Mouse (Mus musculus) heart, postnatal 0 days (tissue): ENCODE measurements around the gene Psma5. TPM values are rescaled to one million over a fixed set of nuclear protein-coding genes. Genes with fewer than 3 reads are reported as not detected.
A peak's percentile ranks its signal among the peaks of the same experiment; 100 is the strongest.

Experiments
- ATAC-seq: fragments of 200-750 bp; cut with Nextera tagmentation; 2 replicates; pipeline ENCODE4 v1.8.0; 2017; ENCODE audit warnings: low read depth, moderate number of reproducible peaks, moderate library complexity; ENCODE audit not compliant: insufficient read depth
- DNase-seq: peaks from one replicate; pipeline ENCODE4 v3.0.0-alpha.2; 2016; ENCODE audit warnings: low spot score
- H3K27ac ChIP-seq: fragments of 300-500 bp; sonication (generic); 2 replicates; pipeline ENCODE4 v1.5.1; 2014; ENCODE audit warnings: low read depth, mild to moderate bottlenecking
- H3K27me3 ChIP-seq: fragments of 300-500 bp; sonication (generic); 2 replicates; pipeline ENCODE4 v1.6.1; 2014; ENCODE audit warnings: low read length, mixed read lengths; ENCODE audit not compliant: control insufficient read depth, insufficient read depth
- H3K36me3 ChIP-seq: fragments of 300-500 bp; sonication (generic); replicated peaks from 2 replicates; pipeline ENCODE4 v1.6.1; 2014; ENCODE audit warnings: low read length, mixed read lengths; ENCODE audit not compliant: control insufficient read depth, insufficient read depth
- H3K4me1 ChIP-seq: fragments of 300-500 bp; sonication (generic); 2 replicates; pipeline ENCODE4 v1.6.1; 2014; ENCODE audit warnings: antibody characterized with exemption; ENCODE audit not compliant: control insufficient read depth, insufficient read depth
- H3K4me2 ChIP-seq: fragments of 300-500 bp; sonication (generic); 2 replicates; pipeline ENCODE4 v1.6.1; 2014; ENCODE audit warnings: low read depth, mild to moderate bottlenecking, low read length, moderate library complexity
- H3K4me3 ChIP-seq: fragments of 300-500 bp; sonication (generic); 2 replicates; pipeline ENCODE4 v1.5.1; 2014; ENCODE audit warnings: low read depth, low read length
- H3K9ac ChIP-seq: fragments of 300-500 bp; sonication (generic); replicated peaks from 2 replicates; pipeline ENCODE4 v1.6.1; 2014; ENCODE audit warnings: low read depth, low read length, mixed read lengths
- H3K9me3 ChIP-seq: fragments of 300-500 bp; sonication (generic); replicated peaks from 2 replicates; pipeline ENCODE4 v1.6.1; 2016; ENCODE audit warnings: low read length; ENCODE audit not compliant: control insufficient read depth
- CTCF ChIP-seq: IDR thresholded peaks from 2 replicates; pipeline ENCODE4 v1.5.1; 2016; ENCODE audit warnings: antibody characterized with exemption, control low read depth, low read depth
- EP300 ChIP-seq: IDR thresholded peaks from 2 replicates; pipeline ENCODE4 v1.6.1; 2016; ENCODE audit warnings: antibody characterized with exemption, low read depth
- WGBS: fragments of 180-500 bp; shearing (Covaris S2); extraction: QIAGEN DNeasy Blood & Tissue Kit; methylation state at CpG from one replicate; pipeline ENCODE4 v1.1.7; 2014; 5-methylcytosine and 5-hydroxymethylcytosine counted together
- polyA plus RNA-seq: library from polyadenylated mRNA; unstranded; fragments of >200 nt; fragmentation: Nextera tagmentation; extraction: Ambion mirVana; gene quantifications from 2 replicates; pipeline ENCODE4 v1.2.1, GENCODE M21; 2015
- total RNA-seq: library from RNA; depleted of rRNA; stranded (reverse); fragments of >200 nt; gene quantifications from 2 replicates; pipeline ENCODE4 v1.2.3, GENCODE M21; 2014; ENCODE audit warnings: low replicate concordance

The Psma5 gene
- total and polyA plus RNA-seq, 2 experiments from 2014 or later, result 82.6 to 180 TPM

- Histone ChIP-seq H3K4me2 (peak overlapping the region; percentile 90), H3K4me3 (peak overlapping the region; percentile 81), H3K9ac (peak overlapping the region; percentile 77; the same call in 1 of the 2 replicates), H3K9me3 (no peaks in the 10 kb centered on the region), H3K27me3 (no peaks in the 10 kb centered on the region), H3K4me1 (peaks cover 26% of the 10 kb centered on the region; the same call in 1 of the 2 replicates), H3K27ac (peak overlapping the region; percentile 45), H3K36me3 (peaks cover 11% of the 10 kb centered on the region)
- TF ChIP-seq CTCF (no peak), EP300 (no peak)
- 13% methylated on average over 6 of the region's 6 CpGs for WGBS
- no peak for DNase-seq
- no peak for ATAC-seq
Observed at GRCm38 (mm10) chr3:108283241-108283561, 26.5 kb downstream of the Psma5 start.

- DNase-seq (peak; percentile 94), ATAC-seq (peak; percentile 94)
- no peaks in the 10 kb centered on the region for H3K9me3 ChIP-seq
- peak within 1 kb of the TSS; percentile 45 for H3K27ac ChIP-seq
- under 1% methylated on average over 89 of the region's 109 CpGs for WGBS
- TF ChIP-seq CTCF, result no peak
- TF ChIP-seq EP300, result no peak
- H3K4me1 ChIP-seq, result peaks cover 32% of the 10 kb centered on the region; the same call in 1 of the 2 replicates
- peak within 1 kb of the TSS; percentile 90 for H3K4me2 ChIP-seq
- no peaks in the 10 kb centered on the region for H3K27me3 ChIP-seq
- peak within 1 kb of the TSS; percentile 77 for H3K9ac ChIP-seq
- H3K36me3 ChIP-seq, result 0 out of 2 replicates have a peak, but pooled peaks cover 6% of the 10 kb centered on the region
- peak within 1 kb of the TSS; percentile 81 for H3K4me3 ChIP-seq
Observed at GRCm38 (mm10) chr3:108283781-108284601, 27.3 kb downstream of the Psma5 start, which contains the start of gene Sort1. Gene Sort1 (plus strand): TSS chr3:108284082.

- Histone ChIP-seq H3K4me1 (peaks cover 44% of the 10 kb centered on the region), H3K4me2 (peak overlapping the region; percentile 90), H3K4me3 (peak overlapping the region; percentile 81), H3K36me3 (0 out of 2 replicates have a peak, but pooled peaks cover 3% of the 10 kb centered on the region), H3K9ac (0 out of 2 replicates have a peak overlapping the region, but pooled peaks have one; percentile 77), H3K9me3 (no peaks in the 10 kb centered on the region), H3K27ac (no peak overlapping the region), H3K27me3 (no peaks in the 10 kb centered on the region)
- DNase-seq (no peak), ATAC-seq (no peak)
- TF ChIP-seq CTCF (no peak), EP300 (no peak)
- WGBS, result 47% methylated on average over 4 of the region's 4 CpGs
Observed at GRCm38 (mm10) chr3:108285078-108285711, 28.5 kb downstream of the Psma5 start.

- DNase-seq, result no peak
- Histone ChIP-seq H3K9ac (no peak overlapping the region), H3K9me3 (no peaks in the 10 kb centered on the region), H3K27me3 (no peaks in the 10 kb centered on the region), H3K4me3 (no peak overlapping the region), H3K4me2 (no peak overlapping the region), H3K27ac (0 out of 2 replicates have a peak overlapping the region, but pooled peaks have one; percentile 11), H3K4me1 (peaks cover 59% of the 10 kb centered on the region), H3K36me3 (0 out of 2 replicates have a peak, but pooled peaks cover 3% of the 10 kb centered on the region)
- ATAC-seq, result no peak
- WGBS, result 63% methylated on average over 14 of the region's 14 CpGs
- no peak for TF ChIP-seq CTCF
- no peak for TF ChIP-seq EP300
Observed at GRCm38 (mm10) chr3:108286671-108287439, 30.1 kb downstream of the Psma5 start.
